Comparison of ENCODE assay signal across 18 mouse cellular contexts in the genomic region with DNA sequence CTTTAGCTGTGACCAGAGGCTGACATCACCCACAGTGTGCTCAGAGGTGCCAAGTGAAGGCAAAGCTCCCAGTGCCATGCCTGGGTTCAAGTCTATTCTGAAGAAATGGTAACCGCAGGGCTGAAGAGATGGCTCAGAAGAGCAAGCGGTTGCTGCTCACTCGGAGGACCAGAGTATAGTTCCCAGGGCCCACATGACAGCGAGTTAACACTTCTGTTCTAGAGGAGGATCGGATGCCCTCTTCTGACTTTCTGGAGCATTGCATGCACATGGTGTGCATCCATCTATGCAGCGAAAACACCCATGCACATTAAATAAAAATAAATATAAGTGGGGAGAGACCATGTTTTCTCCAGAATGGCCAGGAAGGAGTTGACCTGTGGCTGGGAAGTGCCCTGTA.
A peak's percentile ranks its signal among the peaks of the same experiment; 100 is the strongest.
DNase-seq lines count a peak whose midpoint lies in the region; ATAC-seq and TF ChIP-seq lines count a peak whose summit lies in the region.
"Had no signal": no experiment of that assay in that cellular context is flagged by ENCODE, and none has a peak within 500 bp of the region (broad histone marks: within the 10 kb centered on the region; RNA-seq: fewer than 3 reads in every experiment).

No protein-coding gene starts in this region.

- no peak overlapping the region for H3K9ac ChIP-seq in hindbrain, embryonic 12.5 days
- no peak overlapping the region for H3K9ac ChIP-seq in hindbrain, embryonic 11.5 days (ENCODE audit: low read depth, low read length)
- H3K9ac ChIP-seq in hindbrain, embryonic 15.5 days: no peak overlapping the region
- H3K9ac ChIP-seq: embryonic facial prominence, embryonic 12.5 days; liver, postnatal 0 days; stomach, embryonic 15.5 days had no signal

- TF ChIP-seq CTCF in kidney, adult 2 months (conservative IDR thresholded peaks at IDR 0.05; ENCODE audit: insufficient read depth, insufficient read length, low read depth, low read length): no peak

- H3K4me3 ChIP-seq in hindbrain, embryonic 12.5 days: no peak overlapping the region
- H3K4me3 ChIP-seq in hindbrain, embryonic 11.5 days (ENCODE audit: low read depth, low read length): no peak overlapping the region
- no peak overlapping the region for H3K4me3 ChIP-seq in hindbrain, embryonic 15.5 days
- no peak overlapping the region for H3K4me3 ChIP-seq in kidney, adult 2 months (ENCODE audit: insufficient read depth, low read depth, low read length)
- H3K4me3 ChIP-seq: embryonic facial prominence, embryonic 12.5 days; stomach, embryonic 15.5 days had no signal

- H3K4me2 ChIP-seq in hindbrain, embryonic 12.5 days (replicated peaks): no peak overlapping the region
- H3K4me2 ChIP-seq in hindbrain, embryonic 11.5 days (replicated peaks; ENCODE audit: low read depth, low read length): no peak overlapping the region
- no peak overlapping the region for H3K4me2 ChIP-seq in hindbrain, embryonic 15.5 days
- H3K4me2 ChIP-seq: embryonic facial prominence, embryonic 12.5 days; stomach, embryonic 15.5 days had no signal

- 92% methylated on average over 6 of the region's 6 CpGs for WGBS in hindbrain, embryonic 12.5 days
- 90% methylated on average over 6 of the region's 6 CpGs for WGBS in hindbrain, embryonic 11.5 days
- 89% methylated on average over 6 of the region's 6 CpGs for WGBS in hindbrain, embryonic 15.5 days
- WGBS in kidney, adult 2 months: 95% methylated on average over 6 of the region's 6 CpGs

- no peak for TF ChIP-seq POLR2A in kidney, adult 2 months (IDR thresholded peaks at IDR 0.05; ENCODE audit: low read depth, low read length)

- 0 out of 2 replicates have a peak overlapping the region, but pooled peaks have one; percentile 52 for H3K27ac ChIP-seq in hindbrain, embryonic 12.5 days
- H3K27ac ChIP-seq in hindbrain, embryonic 11.5 days (ENCODE audit: low read depth, low read length): no peak overlapping the region
- peak overlapping the region; percentile 43 for H3K27ac ChIP-seq in hindbrain, embryonic 15.5 days (replicated peaks)
- H3K27ac ChIP-seq in kidney, adult 2 months (ENCODE audit: insufficient read depth, low read depth, low read length): no peak overlapping the region
- H3K27ac ChIP-seq: embryonic facial prominence, embryonic 12.5 days; stomach, embryonic 15.5 days had no signal

- ATAC-seq in hindbrain, embryonic 12.5 days (ENCODE audit: low FRiP score): no peak
- ATAC-seq in hindbrain, embryonic 11.5 days (ENCODE audit: low FRiP score): no peak
- no peak for ATAC-seq in hindbrain, embryonic 15.5 days (ENCODE audit: low FRiP score, low read depth)
- ATAC-seq: liver, postnatal 0 days had no signal

- no peak for DNase-seq in hindbrain, embryonic 11.5 days (ENCODE audit: low spot score)
- DNase-seq in A20 (ENCODE audit: low read depth, low spot score): peak; percentile 11
- DNase-seq in R1 (ENCODE audit: low read depth, low spot score): peak; percentile 62
- no peak for DNase-seq in cerebellum, postnatal 25 days
- no peak for DNase-seq in kidney, adult 2 months
- DNase-seq in ovary, postnatal 36 days (ENCODE audit: low spot score): no peak
- DNase-seq: adrenal gland, postnatal 10 days; cerebellum, adult 18-20 months; layer of hippocampus, postnatal 36 days; liver; liver, postnatal 0 days; lung, postnatal 14 days; right cerebral cortex, postnatal 14 days; thymus, postnatal 25 days had no signal

- no peaks in the 10 kb centered on the region for H3K27me3 ChIP-seq in hindbrain, embryonic 12.5 days
- no peaks in the 10 kb centered on the region for H3K27me3 ChIP-seq in hindbrain, embryonic 11.5 days (ENCODE audit: control insufficient read depth, insufficient read depth, low read length)
- H3K27me3 ChIP-seq in hindbrain, embryonic 15.5 days: no peaks in the 10 kb centered on the region
- no peaks in the 10 kb centered on the region for H3K27me3 ChIP-seq in kidney, adult 2 months (replicated peaks; ENCODE audit: control insufficient read depth, insufficient read depth, low read length)
- H3K27me3 ChIP-seq: embryonic facial prominence, embryonic 12.5 days; stomach, embryonic 15.5 days had no signal

- no peaks in the 10 kb centered on the region for H3K9me3 ChIP-seq in hindbrain, embryonic 12.5 days (replicated peaks)
- H3K9me3 ChIP-seq in hindbrain, embryonic 11.5 days (ENCODE audit: control insufficient read depth, low read length): no peaks in the 10 kb centered on the region
- H3K9me3 ChIP-seq in hindbrain, embryonic 15.5 days: no peaks in the 10 kb centered on the region
- H3K9me3 ChIP-seq: embryonic facial prominence, embryonic 12.5 days; stomach, embryonic 15.5 days had no signal

- peaks cover 23% of the 10 kb centered on the region for H3K4me1 ChIP-seq in hindbrain, embryonic 12.5 days
- H3K4me1 ChIP-seq in hindbrain, embryonic 11.5 days (replicated peaks; ENCODE audit: control insufficient read depth, insufficient read depth, low read length): peaks cover 3% of the 10 kb centered on the region
- H3K4me1 ChIP-seq in hindbrain, embryonic 15.5 days (replicated peaks): peaks cover 21% of the 10 kb centered on the region
- no peaks in the 10 kb centered on the region for H3K4me1 ChIP-seq in kidney, adult 2 months (ENCODE audit: control insufficient read depth, insufficient read depth, low read length)

- no peaks in the 10 kb centered on the region for H3K36me3 ChIP-seq in hindbrain, embryonic 12.5 days
- H3K36me3 ChIP-seq in hindbrain, embryonic 11.5 days (ENCODE audit: control insufficient read depth, insufficient read depth, low read length): no peaks in the 10 kb centered on the region
- H3K36me3 ChIP-seq in hindbrain, embryonic 15.5 days: no peaks in the 10 kb centered on the region
- no peaks in the 10 kb centered on the region for H3K36me3 ChIP-seq in kidney, adult 2 months (ENCODE audit: control insufficient read depth, insufficient read depth, low read length)
- H3K36me3 ChIP-seq: embryonic facial prominence, embryonic 12.5 days; stomach, embryonic 15.5 days had no signal

Comparison
In these comparisons a context has a peak if more than half of its experiments do, and no peak if none do; other contexts are left out.
1. H3K27ac ChIP-seq: peak in hindbrain, embryonic 12.5 days (single experiment) and hindbrain, embryonic 15.5 days (single experiment); none in hindbrain, embryonic 11.5 days (single experiment) and kidney, adult 2 months (single experiment).
2. DNase-seq: peak in A20 (single experiment) and R1 (single experiment); none in hindbrain, embryonic 11.5 days (single experiment), cerebellum, postnatal 25 days (0 of 2), kidney, adult 2 months (single experiment) and ovary, postnatal 36 days (single experiment).